Mouse (Mus musculus): ENCODE measurements around the gene Cherp.

- TF ChIP-seq CTCF (IDR thresholded peaks at IDR 0.05 in 2 of 3, conservative IDR thresholded peaks at IDR 0.05 in 1 of 3; ENCODE audit: control insufficient read depth in 1 of 3, insufficient read depth in 1 of 3, low read depth in 2 of 3, low read length in 3 of 3, poor library complexity in 1 of 3, severe bottlenecking in 1 of 3) (no peak), HCFC1 (IDR thresholded peaks at IDR 0.05; ENCODE audit: low read depth, low read length) (no peak), POLR2AphosphoS5 (IDR thresholded peaks at IDR 0.05; ENCODE audit: borderline replicate concordance, low read depth, low read length) (no peak), EP300 (IDR thresholded peaks at IDR 0.05; ENCODE audit: low read depth in 1 of 2, low read length in 2 of 2) (no peak), TAL1 (IDR thresholded peaks at IDR 0.05; ENCODE audit: low read length) (no peak), BHLHE40 (IDR thresholded peaks at IDR 0.05; ENCODE audit: borderline replicate concordance, low read depth, low read length) (no peak), ZKSCAN1 (IDR thresholded peaks at IDR 0.05; ENCODE audit: low read depth, low read length) (no peak), ETS1 (IDR thresholded peaks at IDR 0.05; ENCODE audit: low read depth, low read length) (no peak), MYC (IDR thresholded peaks at IDR 0.05; ENCODE audit: low read depth, low read length) (no peak), GATA1 (IDR thresholded peaks at IDR 0.05; ENCODE audit: low read depth, low read length) (no peak), USF1 (IDR thresholded peaks at IDR 0.05; ENCODE audit: low read depth, low read length) (no peak), POLR2AphosphoS2 (IDR thresholded peaks at IDR 0.05; ENCODE audit: low read length) (no peak), ZNF384 (IDR thresholded peaks at IDR 0.05; ENCODE audit: low read depth, low read length) (no peak), MAX (IDR thresholded peaks at IDR 0.05; ENCODE audit: low read length) (no peak)
These were observed 22.9 kb upstream of the Cherp start for GRCm38 (mm10) chr8:72497911-72498310.

Data from MEL (cell line).